ENCODE assay signal across 8 mouse cellular contexts in genomic region chr17:72918571-72919541, GRCm38 (mm10). TPM values are rescaled to one million over a fixed set of nuclear protein-coding genes. Genes with fewer than 3 reads are reported as not detected.
DNase-seq lines count a peak whose midpoint lies in the region; TF ChIP-seq lines count a peak whose summit lies in the region.

No protein-coding gene starts in this region.

- peak overlapping the region; percentile 74 for H3K4me3 ChIP-seq in ES-Bruce4 (ENCODE audit: low read depth, low read length)
- H3K4me3 ChIP-seq in embryonic fibroblast, embryonic 13.5 days (ENCODE audit: insufficient read depth, low read length): peak overlapping the region; percentile 80

- peak overlapping the region; percentile 13 for H3K9ac ChIP-seq in ES-Bruce4 (ENCODE audit: low read depth, poor library complexity, severe bottlenecking)

- H3K36me3 ChIP-seq in ES-Bruce4 (ENCODE audit: control insufficient read depth, insufficient read depth, low read length, poor library complexity, severe bottlenecking): no peaks in the 10 kb centered on the region

- intact Hi-C loops in heart, postnatal 10 days (cut with DNase I): loop anchor here (2.0 kb wide), 3 partner anchors 54 to 154 kb away; no protein-coding TSS in a partner anchor

- no peak overlapping the region for H3K27ac ChIP-seq in ES-Bruce4 (ENCODE audit: insufficient read depth, low read length)
- H3K27ac ChIP-seq in embryonic fibroblast, embryonic 13.5 days (ENCODE audit: insufficient read depth, low read length): peak overlapping the region; percentile 48

- H3K27me3 ChIP-seq in ES-Bruce4 (ENCODE audit: control insufficient read depth, insufficient read depth, low read length, poor library complexity, severe bottlenecking): peaks cover 10% of the 10 kb centered on the region

- TF ChIP-seq POLR2A in ES-Bruce4 (IDR thresholded peaks at IDR 0.05; ENCODE audit: insufficient read depth, low read length): no peak
- TF ChIP-seq POLR2A in embryonic fibroblast, embryonic 13.5 days (IDR thresholded peaks at IDR 0.05; ENCODE audit: low read depth, low read length): peak; percentile 49

- H3K9me3 ChIP-seq in ES-Bruce4 (replicated peaks; ENCODE audit: control insufficient read depth, insufficient read depth, low read length, poor library complexity, severe bottlenecking): no peaks in the 10 kb centered on the region

- TF ChIP-seq CTCF in ES-Bruce4 (IDR thresholded peaks at IDR 0.05; ENCODE audit: low read depth, low read length): no peak
- no peak for TF ChIP-seq CTCF in embryonic fibroblast, embryonic 13.5 days (IDR thresholded peaks at IDR 0.05; ENCODE audit: borderline replicate concordance, insufficient read depth, low read length)

- no peaks in the 10 kb centered on the region for H3K4me1 ChIP-seq in ES-Bruce4 (ENCODE audit: control insufficient read depth, insufficient read depth, low read length)
- peaks cover 5% of the 10 kb centered on the region for H3K4me1 ChIP-seq in embryonic fibroblast, embryonic 13.5 days (ENCODE audit: control insufficient read depth, insufficient read depth, low read length)

- no peak for TF ChIP-seq EP300 in ES-Bruce4 (IDR thresholded peaks at IDR 0.05; ENCODE audit: insufficient read depth, low read depth, low read length)

- DNase-seq in adrenal gland, postnatal 36 days: peak; percentile 53 to 62
- DNase-seq in heart, postnatal 10 days: peak; percentile 71 to 75
- peak; percentile 35 to 59 for DNase-seq in kidney, postnatal 36 days
- peak; percentile 43 for DNase-seq in lung, postnatal 25 days (ENCODE audit: low spot score)
- peak; percentile 77 for DNase-seq in retina, postnatal 1 day
- DNase-seq in urinary bladder, postnatal 25 days (ENCODE audit: low spot score): peak; percentile 31

RNA-seq across cellular contexts. Expression of gene Lbh, which starts 0.8 kb away (rescaled TPM):
- polyA plus RNA-seq in ES-Bruce4 (2011; ENCODE audit: insufficient read depth, insufficient read length, low read depth, missing spikeins): 4.6 and 4.9 TPM in 2 replicates
- 10 to 100 TPM; 24.2 to 29.8 TPM for total RNA-seq in adrenal gland, postnatal 36 days (2021)
- 241 and 297 TPM in 2 replicates for polyA plus RNA-seq in embryonic fibroblast, embryonic 13.5 days (2011; ENCODE audit: insufficient read length, low read depth, missing spikeins)
- total RNA-seq in heart, postnatal 10 days (2021): 100 to 1,000 TPM; 456 to 731 TPM

Comparison
In these comparisons a context has a peak if more than half of its experiments do, and no peak if none do; other contexts are left out.
1. RNA of gene Lbh, which starts 0.8 kb away (total RNA-seq): 456 to 731 TPM in heart, postnatal 10 days; 24.2 to 29.8 TPM in adrenal gland, postnatal 36 days; every median in the first group is over 10 times any median in the second.
2. Peak in every context shown above with its lines, with median percentiles within 50 percentile points of each other: DNase-seq.